Mouse (Mus musculus): Measurements from ENCODE around the gene Mov10l1. TPM values are rescaled to one million over a fixed set of nuclear protein-coding genes. Genes with fewer than 3 reads are reported as not detected.

Mov10l1 gene
- polyA plus RNA-seq (2012; ENCODE audit: low replicate concordance) = not detected in 2 replicates

GRCm38 (mm10) chr15:88982534-88983079 lies at the start of gene Mov10l1:
Gene Mov10l1, plus strand, starts transcription at chr15:88982909.

GRCm38 (mm10) chr15:88954368-88955072 lies 28.2 kb upstream of the Mov10l1 start, which contains the start of gene Ttll8:
Gene Ttll8, minus strand, starts transcription at chr15:88954418.

GRCm38 (mm10) chr15:88978281-88979137 lies 4.2 kb upstream of the Mov10l1 start, which contains the start of gene Mlc1:
Gene Mlc1, minus strand, starts transcription at chr15:88979007.

GRCm38 (mm10) chr15:89059161-89059931 lies 76.6 kb downstream of the Mov10l1 start, which contains the start of gene Panx2:
Gene Panx2, plus strand, starts transcription at chr15:89059734.

GRCm38 (mm10) chr15:89074613-89075477 lies 92.1 kb downstream of the Mov10l1 start, which contains the start of gene Trabd:
Gene Trabd, plus strand, starts transcription at chr15:89075124.

GRCm38 (mm10) chr15:89088607-89089247 lies 106.0 kb downstream of the Mov10l1 start, which contains the start of gene Selenoo:
Gene Selenoo, plus strand, starts transcription at chr15:89089084.

Other genes starting within 250 kb of the Mov10l1 start
- 15.5 and 18.1 TPM in 2 replicates for gene Brd1, start 248.7 kb upstream of the Mov10l1 start, polyA plus RNA-seq (2012; ENCODE audit: low replicate concordance)
- 3.5 and 13.0 TPM in 2 replicates for gene Zbed4, start 231.2 kb upstream of the Mov10l1 start, polyA plus RNA-seq (2012; ENCODE audit: low replicate concordance)
- gene Alg12, start 163.6 kb upstream of the Mov10l1 start, polyA plus RNA-seq (2012; ENCODE audit: low replicate concordance) = 1.8 and 9.0 TPM in 2 replicates
- gene Creld2, start 163.3 kb upstream of the Mov10l1 start, polyA plus RNA-seq (2012; ENCODE audit: low replicate concordance) = 30.3 and 61.6 TPM in 2 replicates
- 27.3 and 27.5 TPM in 2 replicates for gene Pim3, start 120.7 kb upstream of the Mov10l1 start, polyA plus RNA-seq (2012; ENCODE audit: low replicate concordance)
- gene Ttll8, start 28.5 kb upstream of the Mov10l1 start, polyA plus RNA-seq (2012; ENCODE audit: low replicate concordance) = not detected in 2 replicates
- gene Mlc1, start 3.9 kb upstream of the Mov10l1 start, polyA plus RNA-seq (2012; ENCODE audit: low replicate concordance) = not detected in 2 replicates
- gene Panx2, start 76.8 kb downstream of the Mov10l1 start, polyA plus RNA-seq (2012; ENCODE audit: low replicate concordance) = not detected in 2 replicates
- 62.8 and 117 TPM in 2 replicates for gene Trabd, start 92.2 kb downstream of the Mov10l1 start, polyA plus RNA-seq (2012; ENCODE audit: low replicate concordance)
- 7.3 and 9.5 TPM in 2 replicates for gene Selenoo, start 106.2 kb downstream of the Mov10l1 start, polyA plus RNA-seq (2012; ENCODE audit: low replicate concordance)
- 82.7 and 89.7 TPM in 2 replicates for gene Tubgcp6, start 140.2 kb downstream of the Mov10l1 start, polyA plus RNA-seq (2012; ENCODE audit: low replicate concordance)
- 2.0 and 15.1 TPM in 2 replicates for gene Hdac10, start 145.8 kb downstream of the Mov10l1 start, polyA plus RNA-seq (2012; ENCODE audit: low replicate concordance)
- 0.58 and 3.5 TPM in 2 replicates for gene Mapk12, start 157.8 kb downstream of the Mov10l1 start, polyA plus RNA-seq (2012; ENCODE audit: low replicate concordance)
- 0.88 and 3.9 TPM in 2 replicates for gene Mapk11, start 166.7 kb downstream of the Mov10l1 start, polyA plus RNA-seq (2012; ENCODE audit: low replicate concordance)
- gene Plxnb2, start 197.9 kb downstream of the Mov10l1 start, polyA plus RNA-seq (2012; ENCODE audit: low replicate concordance) = 57.1 and 82.4 TPM in 2 replicates
- 18.1 and 27.5 TPM in 2 replicates for gene Dennd6b, start 213.6 kb downstream of the Mov10l1 start, polyA plus RNA-seq (2012; ENCODE audit: low replicate concordance)
- gene Ppp6r2, start 228.6 kb downstream of the Mov10l1 start, polyA plus RNA-seq (2012; ENCODE audit: low replicate concordance) = 171 and 186 TPM in 2 replicates